Mouse (Mus musculus) heart, embryonic 16.5 days (tissue): Measurements from ENCODE around the gene Asb3. TPM values are rescaled to one million over a fixed set of nuclear protein-coding genes. Genes with fewer than 3 reads are reported as not detected.
"Not testable (repeated sequence)": the region's sequence is repeated elsewhere in the genome, so short reads cannot be mapped to it uniquely, and the experiment has no call there.

Experiments used
- ATAC-seq: fragments of 200-750 bp; cut with Nextera tagmentation; replicated peaks from 2 replicates; pipeline ENCODE4 v1.8.0; 2017; ENCODE audit warnings: moderate number of reproducible peaks; ENCODE audit not compliant: insufficient read depth, low FRiP score; ENCODE audit errors: extremely low read depth
- H3K27ac ChIP-seq: fragments of 300-500 bp; sonication (generic); 2 replicates; pipeline ENCODE4 v1.5.1; 2014; ENCODE audit warnings: mild to moderate bottlenecking, low read length, control low read depth, moderate library complexity
- H3K27me3 ChIP-seq: fragments of 300-500 bp; sonication (generic); 2 replicates; pipeline ENCODE4 v1.6.1; 2014; ENCODE audit warnings: low read length, mixed read lengths; ENCODE audit not compliant: control insufficient read depth, insufficient read depth
- H3K36me3 ChIP-seq: fragments of 300-500 bp; sonication (generic); 2 replicates; pipeline ENCODE4 v1.6.1; 2014; ENCODE audit not compliant: control insufficient read depth, insufficient read depth
- H3K4me1 ChIP-seq: fragments of 300-500 bp; sonication (generic); 2 replicates; pipeline ENCODE4 v1.6.1; 2014; ENCODE audit warnings: low read length, mixed read lengths; ENCODE audit not compliant: control insufficient read depth, insufficient read depth
- H3K4me2 ChIP-seq: fragments of 300-500 bp; sonication (generic); 2 replicates; pipeline ENCODE4 v1.6.1; 2014; ENCODE audit warnings: low read depth, mild to moderate bottlenecking, control low read depth, low read length
- H3K4me3 ChIP-seq: fragments of 300-500 bp; sonication (generic); 2 replicates; pipeline ENCODE4 v1.5.1; 2014; ENCODE audit warnings: mild to moderate bottlenecking, control low read depth, low read length
- H3K9ac ChIP-seq: fragments of 300-500 bp; sonication (generic); 2 replicates; pipeline ENCODE4 v1.6.1; 2014; ENCODE audit warnings: low read length, control low read depth
- H3K9me3 ChIP-seq: fragments of 300-500 bp; sonication (generic); replicated peaks from 2 replicates; pipeline ENCODE4 v1.6.1; 2016; ENCODE audit warnings: low read length; ENCODE audit not compliant: control insufficient read depth
- WGBS: fragments of 180-500 bp; shearing (Covaris S2); extraction: QIAGEN DNeasy Blood & Tissue Kit; methylation state at CpG from one replicate; pipeline ENCODE4 v1.1.7; 2014; 5-methylcytosine and 5-hydroxymethylcytosine counted together
- polyA plus RNA-seq: library from polyadenylated mRNA; unstranded; fragments of >200 nt; fragmentation: Nextera tagmentation; extraction: Ambion mirVana; gene quantifications from 2 replicates; pipeline ENCODE4 v1.2.1, GENCODE M21; 2015

Gene Asb3
- polyA plus RNA-seq, 1 experiment from 2014 or later: 20.6 TPM

DNA sequence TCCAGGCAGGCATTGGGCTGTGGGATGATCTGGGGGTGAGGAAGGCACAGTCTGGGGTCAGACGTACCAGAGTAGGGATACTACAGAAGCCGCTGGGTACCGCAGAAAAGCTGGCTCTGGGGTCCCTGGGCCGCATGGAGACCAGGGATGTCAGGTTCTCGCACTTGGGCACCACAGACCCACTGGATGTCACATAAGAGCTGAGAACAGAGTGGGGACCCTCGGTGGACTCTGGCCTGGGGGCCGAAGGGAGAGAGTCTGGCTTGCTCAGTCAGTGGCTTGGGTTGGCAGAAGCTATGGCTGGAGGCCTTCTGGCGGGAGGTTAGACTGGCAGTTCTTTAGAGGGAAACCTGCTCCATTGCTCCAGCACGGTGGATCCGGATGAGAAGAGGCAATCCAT is 204.8 kb downstream of the Asb3 start:
- WGBS: 90% methylated on average over 10 of the region's 10 CpGs
- Histone ChIP-seq H3K4me2 (no peak overlapping the region), H3K27ac (no peak overlapping the region), H3K36me3 (0 out of 2 replicates have a peak, but pooled peaks cover 9% of the 10 kb centered on the region), H3K9ac (no peak overlapping the region), H3K9me3 (no peaks in the 10 kb centered on the region), H3K27me3 (no peaks in the 10 kb centered on the region), H3K4me3 (no peak overlapping the region), H3K4me1 (no peaks in the 10 kb centered on the region)
- no peak for ATAC-seq

DNA sequence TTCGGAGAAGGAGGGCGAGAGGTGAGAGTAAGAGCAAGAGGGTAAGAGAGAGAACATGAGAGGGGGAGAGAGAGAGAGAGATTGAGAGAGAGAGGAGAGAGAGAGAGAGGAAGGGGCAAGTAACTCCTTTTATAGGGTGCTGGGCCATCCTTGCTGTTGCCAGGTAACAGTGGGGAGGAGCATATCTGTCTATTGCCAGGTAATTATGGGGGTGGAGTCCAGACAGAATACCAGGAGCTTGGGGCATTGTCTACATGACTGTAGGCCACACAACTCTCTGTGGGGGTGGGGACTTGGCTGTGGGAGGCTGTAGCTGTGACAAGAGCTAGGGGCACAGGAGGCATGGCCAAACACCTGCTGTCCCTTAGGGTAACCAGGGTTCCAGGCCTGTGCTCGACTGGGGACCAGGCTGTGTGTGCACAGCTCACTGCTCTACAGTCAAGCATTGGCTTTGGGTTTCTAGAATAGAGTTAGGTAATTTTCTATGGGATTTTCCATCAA is 205.3 kb downstream of the Asb3 start:
- ATAC-seq: no peak
- H3K36me3 ChIP-seq: 0 out of 2 replicates have a peak, but pooled peaks cover 9% of the 10 kb centered on the region
- H3K4me1 ChIP-seq: no peaks in the 10 kb centered on the region
- H3K4me3 ChIP-seq: no peak overlapping the region
- H3K4me2 ChIP-seq: no peak overlapping the region
- no peaks in the 10 kb centered on the region for H3K9me3 ChIP-seq
- H3K27ac ChIP-seq: no peak overlapping the region
- H3K27me3 ChIP-seq: no peaks in the 10 kb centered on the region
- WGBS: 89% methylated on average over 3 of the region's 3 CpGs
- no peak overlapping the region for H3K9ac ChIP-seq

GRCm38 (mm10) chr11:31099519-31099918 is 214.3 kb downstream of the Asb3 start:
- not testable (repeated sequence) for ATAC-seq, H3K9ac ChIP-seq

DNA sequence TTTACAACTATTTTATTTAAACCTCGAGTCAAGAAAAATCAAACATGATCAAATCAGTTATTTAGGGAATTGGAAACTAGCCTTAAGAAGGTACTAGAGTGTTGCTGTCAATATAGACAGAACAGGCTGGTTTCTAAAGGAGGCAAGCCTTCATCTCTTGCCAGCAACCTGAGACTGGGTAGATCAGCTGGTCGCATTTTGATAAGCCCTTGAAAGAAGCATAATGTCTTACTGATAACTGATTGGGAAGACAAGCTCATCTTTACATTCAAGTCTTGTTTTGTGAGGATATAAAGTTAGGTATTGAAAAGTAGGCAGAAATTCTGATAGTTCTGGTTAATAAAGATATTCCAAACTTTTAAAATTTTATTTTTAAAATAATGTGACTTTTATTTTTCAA is 217.0 kb downstream of the Asb3 start:
- H3K9me3 ChIP-seq: no peaks in the 10 kb centered on the region
- H3K4me3 ChIP-seq: no peak overlapping the region
- no peak overlapping the region for H3K27ac ChIP-seq
- ATAC-seq: no peak
- 0 out of 2 replicates have a peak, but pooled peaks cover 2% of the 10 kb centered on the region for H3K36me3 ChIP-seq
- H3K27me3 ChIP-seq: no peaks in the 10 kb centered on the region
- H3K9ac ChIP-seq: no peak overlapping the region
- no peaks in the 10 kb centered on the region for H3K4me1 ChIP-seq
- H3K4me2 ChIP-seq: no peak overlapping the region
- WGBS: 69% methylated on average over 2 of the region's 2 CpGs

More at GRCm38 (mm10) chr11:31099519-31099918, 214.3 kb downstream of the Asb3 start:
- H3K4me1 ChIP-seq, H3K36me3 ChIP-seq, H3K27me3 ChIP-seq, H3K4me3 ChIP-seq, H3K9me3 ChIP-seq, H3K27ac ChIP-seq, H3K4me2 ChIP-seq: not testable (repeated sequence)

GRCm38 (mm10) chr11:31105364-31105763 is 220.1 kb downstream of the Asb3 start:
- no peak overlapping the region for H3K4me3 ChIP-seq
- H3K36me3 ChIP-seq: 0 out of 2 replicates have a peak, but pooled peaks cover 2% of the 10 kb centered on the region
- 90% methylated on average over 5 of the region's 5 CpGs for WGBS
- no peaks in the 10 kb centered on the region for H3K4me1 ChIP-seq
- H3K9me3 ChIP-seq: no peaks in the 10 kb centered on the region
- no peak overlapping the region for H3K27ac ChIP-seq
- no peak overlapping the region for H3K4me2 ChIP-seq
- no peaks in the 10 kb centered on the region for H3K27me3 ChIP-seq
- no peak for ATAC-seq
- H3K9ac ChIP-seq: no peak overlapping the region

DNA sequence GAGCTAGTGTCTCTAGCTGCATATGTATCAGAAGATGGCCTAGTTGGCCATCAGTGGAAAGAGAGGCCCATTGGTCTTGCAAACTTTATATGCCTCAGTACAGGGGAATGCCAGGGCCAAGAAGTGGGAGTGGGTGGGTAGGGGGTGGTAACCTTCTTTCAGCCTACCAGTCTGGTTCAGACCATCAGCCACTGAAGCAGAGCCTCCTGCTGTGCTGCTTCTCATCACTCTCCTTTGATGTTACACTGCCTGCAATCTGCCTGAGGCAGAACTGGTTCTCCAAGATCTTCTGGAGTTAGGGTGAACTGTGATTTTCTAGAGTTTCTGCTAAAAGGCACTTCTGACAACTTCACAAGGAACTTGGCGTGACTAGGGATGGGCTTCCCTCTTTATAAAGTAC is 241.7 kb downstream of the Asb3 start:
- not testable (repeated sequence) for ATAC-seq, H3K27me3 ChIP-seq, H3K36me3 ChIP-seq, H3K27ac ChIP-seq, H3K4me1 ChIP-seq, H3K9me3 ChIP-seq, H3K4me2 ChIP-seq, H3K4me3 ChIP-seq, H3K9ac ChIP-seq
- 67% methylated on average over 1 of the region's 1 CpGs for WGBS

DNA sequence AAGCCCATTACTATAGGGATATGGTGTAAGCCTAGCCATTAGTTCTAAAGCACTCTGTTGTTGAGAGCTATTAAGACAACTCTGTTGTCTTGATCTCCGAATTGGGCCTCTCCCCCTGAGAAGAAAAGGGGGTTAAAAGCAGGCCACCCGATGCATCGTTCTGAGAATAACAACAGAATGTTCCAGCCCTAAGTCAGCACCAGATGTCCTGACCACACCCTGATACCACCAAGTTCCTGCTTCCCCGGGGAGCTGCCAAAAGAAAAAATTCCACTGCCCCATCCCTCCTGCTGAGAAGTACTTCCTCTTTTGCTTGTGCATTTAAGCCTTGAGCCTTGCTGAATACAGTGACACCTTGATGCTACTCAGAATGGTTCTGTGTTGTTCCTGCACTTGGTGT is 248.5 kb downstream of the Asb3 start:
- not testable (repeated sequence) for ATAC-seq, H3K4me3 ChIP-seq, H3K27me3 ChIP-seq, H3K36me3 ChIP-seq, H3K4me1 ChIP-seq, H3K27ac ChIP-seq, H3K4me2 ChIP-seq, H3K9ac ChIP-seq, H3K9me3 ChIP-seq
- 55% methylated on average over 4 of the region's 4 CpGs for WGBS

DNA sequence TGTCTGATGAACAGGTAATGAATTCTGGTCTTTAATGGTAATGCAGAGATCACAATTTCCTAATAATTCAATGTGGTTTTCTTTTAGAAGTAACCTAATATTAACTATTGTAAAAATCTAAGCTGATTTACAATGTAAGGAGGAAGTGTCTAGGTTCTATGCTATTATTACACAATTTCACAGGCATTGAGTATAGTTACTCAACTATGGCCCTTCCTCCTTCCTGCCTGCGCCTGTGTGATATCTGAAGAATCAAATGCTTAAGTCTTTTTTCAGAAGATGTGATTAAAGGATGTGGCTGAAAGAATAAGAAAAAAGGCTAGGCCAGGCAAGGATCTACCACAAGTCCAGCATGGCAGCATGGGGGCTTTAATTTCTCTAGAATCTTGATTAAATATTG is 249.6 kb downstream of the Asb3 start:
- not testable (repeated sequence) for H3K4me2 ChIP-seq, H3K9ac ChIP-seq, ATAC-seq, H3K36me3 ChIP-seq, H3K4me1 ChIP-seq, H3K27me3 ChIP-seq, H3K9me3 ChIP-seq, H3K27ac ChIP-seq, H3K4me3 ChIP-seq
- 72% methylated on average over 1 of the region's 1 CpGs for WGBS

DNA sequence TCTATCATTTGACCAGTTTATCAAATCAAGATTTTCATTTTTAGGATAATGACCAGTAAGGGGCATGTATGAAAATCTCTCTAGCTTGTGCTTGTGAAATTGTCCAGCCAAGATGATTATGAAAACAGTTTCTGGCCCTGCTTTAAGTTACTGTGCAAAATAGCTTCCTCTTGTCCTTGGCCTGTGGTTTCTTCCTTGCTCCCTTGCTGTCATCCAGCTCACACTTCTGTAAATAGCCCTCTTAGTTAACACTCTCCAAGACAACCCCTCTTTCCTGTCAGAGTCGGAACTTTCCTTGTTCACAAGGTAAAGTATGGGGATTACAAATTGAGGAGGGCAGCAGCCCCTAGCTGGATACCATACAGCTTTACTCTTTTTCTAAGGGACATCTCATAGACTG is 253.2 kb downstream of the Asb3 start:
- H3K4me2 ChIP-seq, H3K4me1 ChIP-seq, H3K27me3 ChIP-seq, H3K9me3 ChIP-seq, H3K4me3 ChIP-seq, H3K9ac ChIP-seq, ATAC-seq, H3K36me3 ChIP-seq, H3K27ac ChIP-seq: not testable (repeated sequence)
- WGBS: 24% methylated on average over 1 of the region's 1 CpGs
